Mouse (Mus musculus): ENCODE results near the gene Bcar3.
A peak's percentile ranks its signal among the peaks of the same experiment; 100 is the strongest.

Gene Bcar3

GRCm38 (mm10) chr3:122518231-122518736, 224.3 kb downstream of the Bcar3 start:
- no peak for DNase-seq

DNA sequence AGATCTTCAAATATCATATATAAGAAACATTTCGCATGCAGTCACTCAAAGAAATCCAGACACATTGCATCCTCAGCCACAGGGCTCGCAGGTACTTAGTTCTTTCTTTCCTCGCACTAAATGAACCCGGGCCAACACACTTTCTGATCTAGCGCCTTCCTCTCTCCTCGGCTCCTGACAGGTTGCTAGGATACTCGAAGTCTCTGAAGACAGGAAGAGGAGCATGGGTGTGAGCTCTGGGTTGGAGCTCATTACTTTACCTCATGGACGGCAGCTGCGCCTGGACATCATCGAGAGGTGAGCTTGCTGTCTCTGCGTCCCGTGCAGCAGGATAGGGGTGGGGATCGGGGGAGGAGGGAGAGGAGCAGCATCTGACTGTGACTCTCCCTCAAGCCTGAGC, 225.1 kb downstream of the Bcar3 start:
- DNase-seq: no peak

DNA sequence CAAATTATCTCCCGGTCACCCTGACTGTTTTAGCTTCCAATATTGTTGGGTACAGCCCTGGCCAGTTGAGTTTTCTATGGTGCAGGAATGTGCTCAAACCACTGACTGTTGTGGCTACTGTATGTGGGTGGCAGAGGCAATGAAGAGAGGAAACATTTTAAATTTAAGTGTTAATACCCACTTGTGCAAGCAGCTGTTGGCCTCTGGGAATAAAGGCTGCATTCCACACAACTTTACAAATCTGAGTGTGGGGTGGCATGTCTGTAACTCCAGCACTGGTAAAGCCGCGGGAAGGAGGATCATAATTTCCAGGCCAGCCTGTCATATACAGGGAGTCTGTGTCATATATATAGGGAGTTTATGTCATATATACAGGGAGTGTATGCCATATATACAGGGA, 226.4 kb downstream of the Bcar3 start:
- DNase-seq: no peak

DNA sequence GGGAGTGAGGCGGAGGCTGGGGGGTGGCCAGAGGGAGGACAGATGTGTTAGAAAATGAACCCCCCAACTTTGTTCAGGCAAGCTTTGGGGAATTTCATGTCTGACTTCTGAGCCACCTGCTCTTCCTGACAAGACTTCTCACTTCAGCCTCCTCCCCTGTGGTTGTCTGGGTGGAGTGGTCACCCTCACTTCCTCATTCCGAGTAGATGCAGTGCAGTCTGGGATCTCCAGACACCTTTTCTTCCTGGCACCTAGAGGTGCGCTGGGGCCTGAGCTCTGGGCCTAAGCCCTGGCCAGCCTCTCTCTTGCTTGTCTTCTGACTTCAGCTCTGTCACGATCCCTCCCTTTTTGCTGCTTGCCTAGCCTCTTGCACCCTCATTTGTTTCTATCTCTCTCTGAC, 226.9 kb downstream of the Bcar3 start:
- no peak for DNase-seq

- DNase-seq: no peak
Observed at GRCm38 (mm10) chr3:122521294-122521693, 227.4 kb downstream of the Bcar3 start.

DNA sequence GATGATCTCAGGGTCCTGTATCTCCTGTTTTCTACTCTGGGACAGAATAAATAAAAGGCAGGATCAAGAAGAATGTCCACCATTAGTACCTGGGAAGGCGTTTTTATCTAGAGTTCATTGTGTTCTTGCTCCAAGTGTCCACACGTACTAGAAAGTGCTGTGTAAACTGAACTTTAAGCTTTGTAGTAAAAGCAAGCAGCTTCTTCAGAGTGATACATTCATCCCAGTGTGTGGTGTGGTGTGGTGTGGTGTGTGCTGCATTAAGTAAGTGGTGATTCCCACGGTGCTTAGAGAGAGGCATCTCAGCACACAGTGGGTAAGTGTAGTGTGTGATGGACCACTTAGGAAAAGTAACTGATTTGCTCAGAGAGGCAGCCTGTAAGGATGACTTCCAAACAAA, 234.5 kb downstream of the Bcar3 start:
- no peak for DNase-seq

DNA sequence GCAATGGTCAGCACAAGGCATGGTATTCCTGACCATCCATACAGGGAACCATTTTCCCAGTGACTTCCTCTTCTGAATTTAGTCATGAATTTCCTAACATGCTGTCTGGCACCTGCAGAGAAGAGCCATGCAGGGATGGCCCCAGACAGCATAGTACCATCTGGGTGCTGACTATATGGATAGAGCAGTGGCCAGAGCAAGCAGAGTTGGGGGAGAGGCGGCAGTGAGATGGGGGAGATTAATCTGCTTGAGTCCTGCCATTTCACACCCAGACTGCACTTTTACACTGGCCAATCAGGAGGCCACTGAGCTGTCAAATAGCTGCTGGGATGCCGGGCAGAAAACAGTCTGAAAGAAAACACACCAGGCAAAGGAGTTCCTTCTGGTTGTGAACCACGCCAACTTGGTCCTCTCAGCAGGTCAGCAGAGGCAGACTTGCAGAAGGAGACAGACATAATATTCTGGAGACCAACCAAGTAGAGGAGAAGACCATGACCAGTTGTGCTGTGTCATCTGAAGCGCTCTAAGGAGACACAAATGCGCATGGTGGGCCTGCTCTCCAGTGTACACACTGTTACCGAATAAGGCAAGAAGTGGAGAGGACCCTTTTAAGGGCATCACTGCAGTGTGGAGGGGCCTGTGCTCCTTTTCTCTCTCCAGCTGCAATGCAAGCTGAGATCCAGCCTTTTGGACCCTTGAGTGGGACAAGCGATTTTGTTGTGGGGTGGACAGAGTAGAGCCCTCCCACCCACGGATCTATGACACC, 242.2 kb downstream of the Bcar3 start:
- no peak for DNase-seq

- no peak for DNase-seq
Observed at GRCm38 (mm10) chr3:122538851-122539250, 244.9 kb downstream of the Bcar3 start.

GRCm38 (mm10) chr3:122539961-122540690, 246.2 kb downstream of the Bcar3 start:
- no peak for DNase-seq

DNA sequence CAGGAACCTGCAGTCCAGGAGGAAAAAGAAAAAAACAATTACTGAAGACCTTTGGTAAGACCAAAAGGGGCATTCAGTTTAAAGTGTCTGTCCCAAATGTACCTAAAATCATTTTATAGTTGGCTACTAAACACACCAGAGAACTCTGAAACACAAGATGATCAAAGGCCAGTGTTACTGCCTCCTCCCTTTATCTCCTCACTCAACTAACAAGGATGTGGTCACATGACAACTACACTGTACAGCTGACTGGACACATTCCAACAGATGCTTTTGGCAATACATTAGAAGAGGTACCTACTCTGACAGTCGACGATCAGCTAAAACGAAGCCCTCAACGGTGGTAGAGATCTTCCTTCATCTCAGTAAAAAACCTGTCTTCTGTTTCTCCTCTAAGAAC, 247.0 kb downstream of the Bcar3 start:
- DNase-seq: no peak

DNA sequence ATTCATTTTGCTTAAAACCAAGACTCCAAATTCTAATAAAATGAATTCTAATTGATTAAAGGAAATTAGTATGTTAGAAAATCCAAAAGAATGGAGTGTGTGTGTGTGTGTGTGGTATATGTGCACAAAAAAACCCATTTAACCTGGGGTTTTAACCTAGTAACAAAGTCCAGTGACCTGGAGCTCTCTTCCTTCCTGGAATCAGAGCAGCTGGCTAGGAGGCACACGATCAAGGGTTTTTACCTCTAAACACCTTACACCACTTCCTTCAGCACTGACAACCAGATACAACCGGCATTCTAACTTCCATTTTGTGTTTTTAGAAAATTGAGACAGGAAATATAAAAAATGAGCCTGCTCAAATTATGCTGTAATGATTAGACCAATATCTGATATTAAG, 251.4 kb downstream of the Bcar3 start:
- DNase-seq: no peak

- no peak for DNase-seq
Observed at GRCm38 (mm10) chr3:122547469-122547868, 253.5 kb downstream of the Bcar3 start.

- DNase-seq: no peak
Observed at GRCm38 (mm10) chr3:122551174-122551573, 257.2 kb downstream of the Bcar3 start.

DNA sequence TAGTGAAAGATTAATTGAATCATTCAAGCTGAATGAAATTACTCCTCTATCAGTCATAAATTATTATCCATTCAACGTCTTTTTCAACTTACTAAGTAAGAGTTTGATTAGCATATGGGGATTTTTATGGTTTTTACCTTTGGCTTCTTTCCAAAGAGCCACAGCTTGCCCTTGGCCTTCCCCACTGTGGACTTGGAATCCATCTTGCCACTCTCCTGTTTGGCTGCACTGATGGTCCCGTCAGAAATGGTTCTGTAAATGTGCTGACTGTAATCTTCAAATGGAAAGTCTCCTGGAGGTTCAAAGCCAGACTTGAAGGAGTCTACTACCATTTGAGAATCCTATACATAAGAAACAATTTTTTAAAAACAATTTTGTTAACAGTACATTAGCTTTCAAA, 263.8 kb downstream of the Bcar3 start:
- no peak for DNase-seq

GRCm38 (mm10) chr3:122565285-122565684, 271.3 kb downstream of the Bcar3 start:
- DNase-seq: no peak

DNA sequence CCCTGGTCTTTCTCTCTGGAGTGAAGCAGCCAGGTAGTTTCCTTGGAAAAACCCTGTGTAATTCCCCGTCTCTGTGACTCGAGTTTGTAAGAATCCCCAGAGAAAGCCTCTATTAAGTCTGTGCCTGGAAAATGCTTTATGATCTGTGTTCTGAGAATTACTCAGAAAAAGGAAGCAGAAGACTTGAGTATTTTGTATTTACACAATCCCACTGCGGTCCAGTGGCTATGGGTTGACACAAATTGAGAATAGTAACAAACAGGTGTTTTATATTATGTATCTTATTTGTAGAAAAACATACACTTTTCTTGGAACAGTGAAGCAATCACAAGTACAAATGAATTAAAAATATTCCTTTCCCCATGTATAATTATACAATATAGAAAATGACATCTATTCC, 272.2 kb downstream of the Bcar3 start:
- no peak for DNase-seq

- no peak for DNase-seq
Observed at GRCm38 (mm10) chr3:122566549-122566948, 272.6 kb downstream of the Bcar3 start.

DNA sequence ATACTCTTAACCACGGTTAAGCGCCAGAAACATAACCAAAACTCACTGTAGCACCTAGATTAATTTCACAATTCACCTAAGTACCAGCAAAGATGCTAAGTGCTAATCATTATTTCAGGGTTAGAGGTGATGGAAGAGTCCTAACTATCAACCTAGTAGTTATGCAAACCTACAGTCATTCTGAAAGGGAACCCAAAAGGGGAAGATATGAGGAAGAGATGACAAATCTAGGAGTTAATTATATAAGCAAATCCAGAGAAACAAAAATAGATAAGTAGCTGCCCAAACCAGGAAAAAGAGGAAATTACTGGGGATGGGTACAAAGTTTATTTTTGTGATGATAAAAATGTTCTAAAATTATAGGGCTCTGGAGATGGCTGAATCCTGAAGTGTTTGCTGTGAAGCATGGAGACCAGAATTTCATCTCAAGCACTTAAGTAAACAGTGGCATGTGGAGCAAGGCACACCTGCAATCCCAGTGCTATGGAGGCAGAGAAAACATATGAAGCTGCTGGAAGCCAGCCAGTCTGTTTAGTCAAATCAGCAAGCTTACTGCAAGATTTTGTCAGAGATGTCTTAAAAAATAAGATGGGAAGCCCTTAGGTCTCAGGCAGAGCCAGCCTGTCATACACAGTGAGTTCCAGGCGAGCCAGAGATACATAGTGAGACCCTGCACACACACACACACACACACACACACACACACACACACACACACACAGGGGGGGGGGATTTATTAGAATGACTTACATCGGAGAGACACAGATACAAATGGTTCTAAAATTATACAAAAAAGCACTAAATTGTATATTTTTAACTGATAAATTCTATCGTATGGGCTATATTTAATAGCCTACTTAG, 279.7 kb downstream of the Bcar3 start:
- peak; percentile 56 for DNase-seq

DNA sequence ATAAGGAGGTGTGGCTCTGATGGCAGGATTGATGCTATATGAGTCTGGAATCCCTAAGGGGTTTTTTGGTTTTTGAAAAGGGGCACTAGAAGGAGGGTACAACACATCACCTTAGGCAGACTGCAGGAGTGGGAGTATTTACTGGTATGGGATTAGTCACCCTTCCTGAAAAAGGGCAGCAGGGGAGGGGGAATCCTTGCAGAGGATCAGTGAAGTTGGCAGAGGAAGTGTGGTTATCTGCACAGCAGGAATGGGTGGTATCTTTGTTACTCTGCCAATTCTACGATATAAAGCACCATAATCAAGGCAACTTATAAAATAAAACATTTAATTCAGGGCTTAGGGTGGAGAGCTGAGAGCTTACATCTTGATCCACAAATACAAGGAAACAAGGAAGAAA, 281.0 kb downstream of the Bcar3 start:
- DNase-seq: no peak

DNA sequence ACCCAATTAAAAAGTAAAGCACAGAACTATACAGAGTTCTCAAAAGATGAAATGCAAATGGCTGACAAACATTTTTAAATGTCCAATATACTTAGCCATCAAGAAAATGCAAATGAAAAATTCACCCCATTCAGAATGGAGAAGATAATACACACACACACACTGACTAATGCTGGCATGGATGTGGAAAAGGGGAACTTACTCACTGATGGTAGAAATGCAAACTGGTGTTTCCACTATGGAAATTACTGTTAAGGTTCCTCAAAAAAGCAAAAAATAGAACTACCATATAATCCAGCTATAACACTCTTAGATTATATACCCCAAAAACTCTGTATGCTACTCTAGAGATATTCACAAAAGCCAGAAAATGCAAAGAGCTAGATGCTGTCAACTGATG, 283.4 kb downstream of the Bcar3 start:
- DNase-seq: no peak
